Mouse (Mus musculus): ENCODE measurements at regions not wholly inside any gene's neighbourhood (a gene's known extent, or its start where the extent isn't known, plus 50 kb on each side); places are given as distances from the start of the nearest gene placed in this dataset.

- no peaks in the 10 kb centered on the region for H3K79me3 ChIP-seq (ENCODE audit: low read depth)
- no peak overlapping the region for H3ac ChIP-seq (ENCODE audit: control insufficient read depth, insufficient read length, low read depth)
- no peaks in the 10 kb centered on the region for H3K79me2 ChIP-seq (ENCODE audit: control insufficient read depth, insufficient read depth)
- H3K4me3 ChIP-seq (ENCODE audit: insufficient read depth, poor library complexity, severe bottlenecking), result no peak overlapping the region
- no peaks in the 10 kb centered on the region for H3K27me3 ChIP-seq (ENCODE audit: control insufficient read depth, insufficient read depth, insufficient read length)
- no peak for TF ChIP-seq MYOD1 (IDR thresholded peaks at IDR 0.05; ENCODE audit: control insufficient read depth, insufficient read length, low read depth)
- TF ChIP-seq CEBPB (IDR thresholded peaks at IDR 0.05; ENCODE audit: low read depth), result no peak
- TF ChIP-seq FOSL1 (IDR thresholded peaks at IDR 0.05; ENCODE audit: insufficient read depth, low read length, poor library complexity, severe bottlenecking), result no peak
- H3K36me3 ChIP-seq (ENCODE audit: control insufficient read depth, insufficient read depth), result no peaks in the 10 kb centered on the region
Observed at GRCm38 (mm10) chrX:99340223-99340622, 130.8 kb downstream of the Pja1 start.

- H3K4me3 ChIP-seq (ENCODE audit: insufficient read depth, poor library complexity, severe bottlenecking), result no peak overlapping the region
- H3K79me3 ChIP-seq (ENCODE audit: low read depth), result no peaks in the 10 kb centered on the region
- H3K79me2 ChIP-seq (ENCODE audit: control insufficient read depth, insufficient read depth), result no peaks in the 10 kb centered on the region
- TF ChIP-seq MYOG (IDR thresholded peaks at IDR 0.05; ENCODE audit: control insufficient read depth, extremely low read depth, insufficient read length) (no peak), MYOD1 (IDR thresholded peaks at IDR 0.05; ENCODE audit: control insufficient read depth, insufficient read length, low read depth) (no peak), CEBPB (IDR thresholded peaks at IDR 0.05; ENCODE audit: low read depth) (no peak), USF1 (IDR thresholded peaks at IDR 0.05; ENCODE audit: low read depth) (no peak), MAX (IDR thresholded peaks at IDR 0.05) (no peak), CTCF (IDR thresholded peaks at IDR 0.05; ENCODE audit: control insufficient read depth, insufficient read depth, insufficient read length) (no peak)
- H3K27me3 ChIP-seq (ENCODE audit: control insufficient read depth, insufficient read depth, insufficient read length), result no peaks in the 10 kb centered on the region
- H3ac ChIP-seq (ENCODE audit: control insufficient read depth, insufficient read length, low read depth), result no peak overlapping the region
- no peaks in the 10 kb centered on the region for H3K36me3 ChIP-seq (ENCODE audit: control insufficient read depth, insufficient read depth)
Observed at GRCm38 (mm10) chrX:99339081-99339876, 131.8 kb downstream of the Pja1 start.

GRCm38 (mm10) chrX:99336616-99337553, 134.2 kb downstream of the Pja1 start:
- no peaks in the 10 kb centered on the region for H3K79me2 ChIP-seq (ENCODE audit: control insufficient read depth, insufficient read depth)
- no peaks in the 10 kb centered on the region for H3K36me3 ChIP-seq (ENCODE audit: control insufficient read depth, insufficient read depth)
- TF ChIP-seq CTCF (IDR thresholded peaks at IDR 0.05; ENCODE audit: control insufficient read depth, insufficient read depth, insufficient read length), result no peak
- no peak for TF ChIP-seq FOSL1 (IDR thresholded peaks at IDR 0.05; ENCODE audit: insufficient read depth, low read length, poor library complexity, severe bottlenecking)
- no peak for TF ChIP-seq MYOG (IDR thresholded peaks at IDR 0.05; ENCODE audit: control insufficient read depth, extremely low read depth, insufficient read length)
- TF ChIP-seq MYOD1 (IDR thresholded peaks at IDR 0.05; ENCODE audit: control insufficient read depth, insufficient read length, low read depth), result no peak
- no peak for TF ChIP-seq USF1 (IDR thresholded peaks at IDR 0.05; ENCODE audit: low read depth)
- no peak for TF ChIP-seq MAX (IDR thresholded peaks at IDR 0.05)
- TF ChIP-seq CEBPB (IDR thresholded peaks at IDR 0.05; ENCODE audit: low read depth), result no peak
- no peaks in the 10 kb centered on the region for H3K27me3 ChIP-seq (ENCODE audit: control insufficient read depth, insufficient read depth, insufficient read length)
- H3K4me3 ChIP-seq (ENCODE audit: insufficient read depth, poor library complexity, severe bottlenecking), result no peak overlapping the region
- H3ac ChIP-seq (ENCODE audit: control insufficient read depth, insufficient read length, low read depth), result no peak overlapping the region
- no peaks in the 10 kb centered on the region for H3K79me3 ChIP-seq (ENCODE audit: low read depth)

- no peaks in the 10 kb centered on the region for H3K79me2 ChIP-seq (ENCODE audit: control insufficient read depth, insufficient read depth)
- no peak overlapping the region for H3K4me3 ChIP-seq (ENCODE audit: insufficient read depth, poor library complexity, severe bottlenecking)
- TF ChIP-seq CEBPB (IDR thresholded peaks at IDR 0.05; ENCODE audit: low read depth), result no peak
- no peak for TF ChIP-seq FOSL1 (IDR thresholded peaks at IDR 0.05; ENCODE audit: insufficient read depth, low read length, poor library complexity, severe bottlenecking)
- TF ChIP-seq CTCF (IDR thresholded peaks at IDR 0.05; ENCODE audit: control insufficient read depth, insufficient read depth, insufficient read length), result no peak
- no peak for TF ChIP-seq MYOG (IDR thresholded peaks at IDR 0.05; ENCODE audit: control insufficient read depth, extremely low read depth, insufficient read length)
- TF ChIP-seq MYOD1 (IDR thresholded peaks at IDR 0.05; ENCODE audit: control insufficient read depth, insufficient read length, low read depth), result no peak
- TF ChIP-seq MAX (IDR thresholded peaks at IDR 0.05), result no peak
- TF ChIP-seq USF1 (IDR thresholded peaks at IDR 0.05; ENCODE audit: low read depth), result no peak
- H3K79me3 ChIP-seq (ENCODE audit: low read depth), result no peaks in the 10 kb centered on the region
- H3K27me3 ChIP-seq (ENCODE audit: control insufficient read depth, insufficient read depth, insufficient read length), result no peaks in the 10 kb centered on the region
- no peaks in the 10 kb centered on the region for H3K36me3 ChIP-seq (ENCODE audit: control insufficient read depth, insufficient read depth)
- no peak overlapping the region for H3ac ChIP-seq (ENCODE audit: control insufficient read depth, insufficient read length, low read depth)
Observed at GRCm38 (mm10) chrX:99335886-99336589, 135.0 kb downstream of the Pja1 start.

- Histone ChIP-seq H3ac (ENCODE audit: control insufficient read depth, insufficient read length, low read depth) (no peak overlapping the region), H3K27me3 (ENCODE audit: control insufficient read depth, insufficient read depth, insufficient read length) (no peaks in the 10 kb centered on the region)
- TF ChIP-seq USF1 (IDR thresholded peaks at IDR 0.05; ENCODE audit: low read depth) (no peak), MYOG (IDR thresholded peaks at IDR 0.05; ENCODE audit: control insufficient read depth, extremely low read depth, insufficient read length) (no peak), MYOD1 (IDR thresholded peaks at IDR 0.05; ENCODE audit: control insufficient read depth, insufficient read length, low read depth) (no peak), CEBPB (IDR thresholded peaks at IDR 0.05; ENCODE audit: low read depth) (no peak), CTCF (IDR thresholded peaks at IDR 0.05; ENCODE audit: control insufficient read depth, insufficient read depth, insufficient read length) (no peak), FOSL1 (IDR thresholded peaks at IDR 0.05; ENCODE audit: insufficient read depth, low read length, poor library complexity, severe bottlenecking) (no peak), MAX (IDR thresholded peaks at IDR 0.05) (no peak)
Observed at GRCm38 (mm10) chrX:99332457-99332770, 138.7 kb downstream of the Pja1 start.

More at GRCm38 (mm10) chrX:99332457-99332770, 138.7 kb downstream of the Pja1 start:
- no peaks in the 10 kb centered on the region for H3K36me3 ChIP-seq (ENCODE audit: control insufficient read depth, insufficient read depth)
- H3K79me2 ChIP-seq (ENCODE audit: control insufficient read depth, insufficient read depth), result no peaks in the 10 kb centered on the region
- H3K4me3 ChIP-seq (ENCODE audit: insufficient read depth, poor library complexity, severe bottlenecking), result no peak overlapping the region
- no peaks in the 10 kb centered on the region for H3K79me3 ChIP-seq (ENCODE audit: low read depth)
